Mouse (Mus musculus): ENCODE measurements around the gene Abl2. TPM values are rescaled to one million over a fixed set of nuclear protein-coding genes. Genes with fewer than 3 reads are reported as not detected.

Gene Abl2
- polyA plus RNA-seq, 1 experiment from 2014 or later = 2.5 TPM

GRCm38 (mm10) chr1:156543999-156544398 is 14.6 kb upstream of the Abl2 start:
- WGBS (ENCODE audit: insufficient replicate concordance) = 20% methylated on average over 12 of the region's 12 CpGs
- Histone ChIP-seq H3K4me3 (no peak overlapping the region), H3K36me3 (no peaks in the 10 kb centered on the region), H3K27ac (no peak overlapping the region), H3K9me3 (replicated peaks) (no peaks in the 10 kb centered on the region), H3K9ac (no peak overlapping the region), H3K27me3 (replicated peaks) (0 out of 2 replicates have a peak, but pooled peaks cover 3% of the 10 kb centered on the region), H3K4me1 (peaks cover 6% of the 10 kb centered on the region), H3K4me2 (0 out of 2 replicates have a peak overlapping the region, but pooled peaks have one; percentile 19)
- ATAC-seq = no peak

GRCm38 (mm10) chr1:156558950-156559640 is 509 bp downstream of the Abl2 start:
- ATAC-seq = peak; percentile 65
- Histone ChIP-seq H3K4me1 (peaks cover 34% of the 10 kb centered on the region), H3K27me3 (replicated peaks) (no peaks in the 10 kb centered on the region; the same call in 1 of the 2 replicates), H3K27ac (peak overlapping the region; percentile 85), H3K9ac (peak overlapping the region; percentile 96), H3K4me3 (peak overlapping the region; percentile 97), H3K36me3 (no peaks in the 10 kb centered on the region), H3K4me2 (peak overlapping the region; percentile 92), H3K9me3 (replicated peaks) (no peaks in the 10 kb centered on the region)
- under 1% methylated on average over 60 of the region's 66 CpGs for WGBS (ENCODE audit: insufficient replicate concordance)

- peak overlapping the region; percentile 92 for H3K4me2 ChIP-seq
- H3K9me3 ChIP-seq (replicated peaks) = no peaks in the 10 kb centered on the region
- H3K9ac ChIP-seq = peak overlapping the region; percentile 96
- no peaks in the 10 kb centered on the region; the same call in 1 of the 2 replicates for H3K27me3 ChIP-seq (replicated peaks)
- H3K27ac ChIP-seq = 0 out of 2 replicates have a peak overlapping the region, but pooled peaks have one; percentile 85
- ATAC-seq = no peak
- H3K4me3 ChIP-seq = peak overlapping the region; percentile 97
- whole genome bisulfite sequencing (ENCODE audit: insufficient replicate concordance) = 12% methylated on average over 8 of the region's 8 CpGs
- no peaks in the 10 kb centered on the region for H3K36me3 ChIP-seq
- peaks cover 35% of the 10 kb centered on the region for H3K4me1 ChIP-seq
Observed at GRCm38 (mm10) chr1:156559641-156560020, 1.0 kb downstream of the Abl2 start.

- no peak for ATAC-seq
- WGBS (ENCODE audit: insufficient replicate concordance) = 70% methylated on average over 9 of the region's 9 CpGs
- no peaks in the 10 kb centered on the region for H3K27me3 ChIP-seq (replicated peaks)
- H3K36me3 ChIP-seq = 0 out of 2 replicates have a peak, but pooled peaks cover 4% of the 10 kb centered on the region
- no peak overlapping the region for H3K9ac ChIP-seq
- H3K9me3 ChIP-seq (replicated peaks) = no peaks in the 10 kb centered on the region
- H3K4me2 ChIP-seq = peak overlapping the region; percentile 92
- peaks cover 35% of the 10 kb centered on the region for H3K4me1 ChIP-seq
- H3K4me3 ChIP-seq = no peak overlapping the region
- no peak overlapping the region for H3K27ac ChIP-seq
Observed at GRCm38 (mm10) chr1:156560500-156560899, 1.9 kb downstream of the Abl2 start.

- 76% methylated on average over 2 of the region's 2 CpGs for WGBS (ENCODE audit: insufficient replicate concordance)
- Histone ChIP-seq H3K36me3 (peaks cover 6% of the 10 kb centered on the region; the same call in 1 of the 2 replicates), H3K9me3 (replicated peaks) (no peaks in the 10 kb centered on the region), H3K27ac (no peak overlapping the region), H3K9ac (no peak overlapping the region), H3K27me3 (replicated peaks) (no peaks in the 10 kb centered on the region), H3K4me2 (no peak overlapping the region), H3K4me3 (no peak overlapping the region), H3K4me1 (peaks cover 18% of the 10 kb centered on the region)
- no peak for ATAC-seq
Observed at GRCm38 (mm10) chr1:156565328-156565727, 6.7 kb downstream of the Abl2 start.

- no peak for ATAC-seq
- H3K36me3 ChIP-seq = peaks cover 6% of the 10 kb centered on the region; the same call in 1 of the 2 replicates
- H3K4me3 ChIP-seq = no peak overlapping the region
- H3K4me2 ChIP-seq = no peak overlapping the region
- H3K9me3 ChIP-seq (replicated peaks) = no peaks in the 10 kb centered on the region
- H3K4me1 ChIP-seq = peaks cover 12% of the 10 kb centered on the region
- no peak overlapping the region for H3K27ac ChIP-seq
- H3K9ac ChIP-seq = no peak overlapping the region
- 86% methylated on average over 3 of the region's 3 CpGs for WGBS (ENCODE audit: insufficient replicate concordance)
- no peaks in the 10 kb centered on the region for H3K27me3 ChIP-seq (replicated peaks)
Observed at GRCm38 (mm10) chr1:156566132-156566531, 7.5 kb downstream of the Abl2 start.

GRCm38 (mm10) chr1:156569615-156570014 is 11.0 kb downstream of the Abl2 start:
- WGBS (ENCODE audit: insufficient replicate concordance) = 58% methylated on average over 4 of the region's 4 CpGs
- H3K4me3 ChIP-seq = no peak overlapping the region
- ATAC-seq = no peak
- no peak overlapping the region for H3K9ac ChIP-seq
- peaks cover 3% of the 10 kb centered on the region; the same call in 1 of the 2 replicates for H3K4me1 ChIP-seq
- no peaks in the 10 kb centered on the region for H3K27me3 ChIP-seq (replicated peaks)
- H3K27ac ChIP-seq = no peak overlapping the region
- no peaks in the 10 kb centered on the region for H3K9me3 ChIP-seq (replicated peaks)
- H3K4me2 ChIP-seq = no peak overlapping the region
- H3K36me3 ChIP-seq = peaks cover 6% of the 10 kb centered on the region; the same call in 1 of the 2 replicates

- Histone ChIP-seq H3K4me2 (no peak overlapping the region), H3K36me3 (no peaks in the 10 kb centered on the region), H3K4me3 (no peak overlapping the region), H3K9me3 (replicated peaks) (no peaks in the 10 kb centered on the region), H3K9ac (no peak overlapping the region), H3K4me1 (peaks cover 6% of the 10 kb centered on the region; the same call in 1 of the 2 replicates), H3K27me3 (replicated peaks) (no peaks in the 10 kb centered on the region), H3K27ac (no peak overlapping the region)
- 86% methylated on average over 4 of the region's 4 CpGs for WGBS (ENCODE audit: insufficient replicate concordance)
- no peak for ATAC-seq
Observed at GRCm38 (mm10) chr1:156572952-156573351, 14.4 kb downstream of the Abl2 start.

- no peak for ATAC-seq
- Histone ChIP-seq H3K27me3 (replicated peaks) (no peaks in the 10 kb centered on the region), H3K36me3 (no peaks in the 10 kb centered on the region), H3K4me3 (no peak overlapping the region), H3K4me2 (no peak overlapping the region), H3K9ac (no peak overlapping the region), H3K27ac (no peak overlapping the region), H3K4me1 (0 out of 2 replicates have a peak, but pooled peaks cover 3% of the 10 kb centered on the region), H3K9me3 (replicated peaks) (no peaks in the 10 kb centered on the region)
- WGBS (ENCODE audit: insufficient replicate concordance) = 74% methylated on average over 11 of the region's 11 CpGs
Observed at GRCm38 (mm10) chr1:156581149-156581548, 22.6 kb downstream of the Abl2 start.

GRCm38 (mm10) chr1:156584175-156584574 is 25.6 kb downstream of the Abl2 start:
- Histone ChIP-seq H3K36me3 (0 out of 2 replicates have a peak, but pooled peaks cover 4% of the 10 kb centered on the region), H3K4me2 (no peak overlapping the region), H3K9me3 (replicated peaks) (no peaks in the 10 kb centered on the region), H3K4me3 (no peak overlapping the region), H3K4me1 (0 out of 2 replicates have a peak, but pooled peaks cover 5% of the 10 kb centered on the region), H3K27me3 (replicated peaks) (no peaks in the 10 kb centered on the region), H3K27ac (no peak overlapping the region), H3K9ac (no peak overlapping the region)
- 65% methylated on average over 1 of the region's 1 CpGs for WGBS (ENCODE audit: insufficient replicate concordance)
- no peak for ATAC-seq

GRCm38 (mm10) chr1:156585512-156585911 is 26.9 kb downstream of the Abl2 start:
- WGBS (ENCODE audit: insufficient replicate concordance) = 68% methylated on average over 3 of the region's 3 CpGs
- H3K9me3 ChIP-seq (replicated peaks) = no peaks in the 10 kb centered on the region
- no peak for ATAC-seq
- no peak overlapping the region for H3K4me2 ChIP-seq
- no peak overlapping the region for H3K9ac ChIP-seq
- no peak overlapping the region for H3K27ac ChIP-seq
- H3K4me1 ChIP-seq = peaks cover 17% of the 10 kb centered on the region; the same call in 1 of the 2 replicates
- H3K27me3 ChIP-seq (replicated peaks) = no peaks in the 10 kb centered on the region
- H3K36me3 ChIP-seq = 0 out of 2 replicates have a peak, but pooled peaks cover 4% of the 10 kb centered on the region
- no peak overlapping the region for H3K4me3 ChIP-seq

- Histone ChIP-seq H3K4me1 (peaks cover 21% of the 10 kb centered on the region; the same call in 1 of the 2 replicates), H3K27ac (no peak overlapping the region), H3K4me3 (no peak overlapping the region), H3K36me3 (0 out of 2 replicates have a peak, but pooled peaks cover 4% of the 10 kb centered on the region), H3K4me2 (no peak overlapping the region), H3K9me3 (replicated peaks) (no peaks in the 10 kb centered on the region), H3K27me3 (replicated peaks) (no peaks in the 10 kb centered on the region), H3K9ac (no peak overlapping the region)
- no peak for ATAC-seq
- WGBS (ENCODE audit: insufficient replicate concordance) = 75% methylated on average over 3 of the region's 3 CpGs
Observed at GRCm38 (mm10) chr1:156589811-156590305, 31.3 kb downstream of the Abl2 start.

Measured in liver, embryonic 12.5 days (tissue).